Mouse (Mus musculus) MEL (cell line): ENCODE measurements around the gene Scarb1. TPM values are rescaled to one million over a fixed set of nuclear protein-coding genes. Genes with fewer than 3 reads are reported as not detected.

Source experiments
- DNase-seq: peaks from one replicate; pipeline ENCODE4 v3.0.0; 2011; ENCODE audit warnings: low read depth, low spot score
- H3K27ac ChIP-seq: 2 replicates; pipeline ENCODE4 v1.5.1; 2012; ENCODE audit warnings: low read depth, mild to moderate bottlenecking, control low read depth, low read length, moderate library complexity; ENCODE audit not compliant: control insufficient read depth
- H3K27me3 ChIP-seq, 2 experiments: fragments of 150-350 bp in 1 of 2; sonication (generic) in 1 of 2; 2 replicates each; pipeline ENCODE4 v1.6.1; 2012; ENCODE audit warnings: low read length in 2 of 2, mild to moderate bottlenecking in 2 of 2, improper control_type of control experiment in 1 of 2, moderate library complexity in 1 of 2; ENCODE audit not compliant: insufficient read depth in 2 of 2, control insufficient read depth in 1 of 2
- H3K36me3 ChIP-seq, 2 experiments: 2 replicates each; pipeline ENCODE4 v1.6.1; 2012 to 2014; ENCODE audit warnings: low read length in 2 of 2, improper control_type of control experiment in 1 of 2, inconsistent platforms in 1 of 2, mild to moderate bottlenecking in 1 of 2; ENCODE audit not compliant: insufficient read depth in 2 of 2, control insufficient read depth in 1 of 2
- H3K4me1 ChIP-seq, 2 experiments: fragments of 150-350 bp in 1 of 2; sonication (generic) in 1 of 2; 2 replicates each; pipeline ENCODE4 v1.6.1; 2012; ENCODE audit warnings: low read length in 2 of 2, improper control_type of control experiment in 1 of 2, mild to moderate bottlenecking in 1 of 2; ENCODE audit not compliant: insufficient read depth in 2 of 2, control insufficient read depth in 1 of 2
- H3K4me3 ChIP-seq, 2 experiments: fragments of 150-350 bp in 1 of 2; sonication (generic) in 1 of 2; 2 replicates each; pipeline ENCODE4 v1.5.1; 2012; ENCODE audit warnings: low read depth in 2 of 2, low read length in 2 of 2, mild to moderate bottlenecking in 2 of 2, moderate library complexity in 2 of 2, control low read depth in 1 of 2, improper control_type of control experiment in 1 of 2; ENCODE audit not compliant: control insufficient read depth in 1 of 2, insufficient read depth in 1 of 2
- H3K79me2 ChIP-seq: 2 replicates; pipeline ENCODE4 v1.6.1; 2012; ENCODE audit warnings: mild to moderate bottlenecking, low read length, moderate library complexity; ENCODE audit not compliant: control insufficient read depth, poor library complexity, insufficient read depth
- H3K9ac ChIP-seq: 2 replicates; pipeline ENCODE4 v1.6.1; 2012; ENCODE audit warnings: low read depth, mild to moderate bottlenecking, control low read depth, low read length, moderate library complexity; ENCODE audit not compliant: control insufficient read depth, poor library complexity, severe bottlenecking
- H3K9me3 ChIP-seq: fragments of 150-350 bp; sonication (generic); replicated peaks from 2 replicates; pipeline ENCODE4 v1.6.1; 2012; ENCODE audit warnings: mild to moderate bottlenecking, low read length, improper control_type of control experiment, moderate library complexity; ENCODE audit not compliant: insufficient read depth
- CTCF ChIP-seq, 3 experiments: IDR thresholded peaks in 2 of 3; conservative IDR thresholded peaks in 1 of 3; 2 replicates each; pipeline ENCODE4 v1.5.1; 2011 to 2012; ENCODE audit warnings: low read length in 3 of 3, low read depth in 2 of 3, mild to moderate bottlenecking in 2 of 3, improper control_type of control experiment in 1 of 3, inconsistent platforms in 1 of 3, mixed read lengths in 1 of 3, moderate library complexity in 1 of 3; ENCODE audit not compliant: control insufficient read depth in 1 of 3, insufficient read depth in 1 of 3, poor library complexity in 1 of 3, severe bottlenecking in 1 of 3
- ELF1 ChIP-seq: IDR thresholded peaks from 2 replicates; pipeline ENCODE4 v1.6.1; 2014; ENCODE audit warnings: low read depth, mild to moderate bottlenecking, inconsistent platforms, low read length, improper control_type of control experiment, moderate library complexity
- EP300 ChIP-seq, 2 experiments: IDR thresholded peaks; 2 replicates each; pipeline ENCODE4 v1.6.1; 2011; ENCODE audit warnings: improper control_type of control experiment in 2 of 2, low read length in 2 of 2, low read depth in 1 of 2, mild to moderate bottlenecking in 1 of 2
- ETS1 ChIP-seq: IDR thresholded peaks from 2 replicates; pipeline ENCODE4 v1.6.1; 2012; ENCODE audit warnings: low read depth, mild to moderate bottlenecking, inconsistent platforms, low read length, improper control_type of control experiment, moderate library complexity
- GATA1 ChIP-seq: IDR thresholded peaks from 2 replicates; pipeline ENCODE4 v1.6.1; 2011; ENCODE audit warnings: low read depth, low read length, improper control_type of control experiment
- KAT2A ChIP-seq: conservative IDR thresholded peaks from 2 replicates; pipeline ENCODE4 v1.6.1; 2012; ENCODE audit warnings: low read depth, low read length, improper control_type of control experiment, inconsistent platforms
- MYC ChIP-seq: IDR thresholded peaks from 2 replicates; pipeline ENCODE4 v1.6.1; 2011; ENCODE audit warnings: low read depth, mild to moderate bottlenecking, low read length, improper control_type of control experiment, moderate library complexity
- POLR2A ChIP-seq, 2 experiments: IDR thresholded peaks; 2 replicates each; pipeline ENCODE4 v1.6.1; 2011 to 2012; ENCODE audit warnings: low read length in 2 of 2, mild to moderate bottlenecking in 2 of 2, control low read depth in 1 of 2, improper control_type of control experiment in 1 of 2, low read depth in 1 of 2, moderate library complexity in 1 of 2; ENCODE audit not compliant: control insufficient read depth in 1 of 2, insufficient read depth in 1 of 2, poor library complexity in 1 of 2
- RAD21 ChIP-seq: IDR thresholded peaks from 2 replicates; pipeline ENCODE4 v1.6.1; 2011; ENCODE audit warnings: mild to moderate bottlenecking, low read depth, low read length, improper control_type of control experiment
- RCOR1 ChIP-seq: IDR thresholded peaks from 2 replicates; pipeline ENCODE4 v1.6.1; 2012; ENCODE audit warnings: low read depth, mild to moderate bottlenecking, inconsistent platforms, low read length, improper control_type of control experiment
- SMC3 ChIP-seq: IDR thresholded peaks from 2 replicates; pipeline ENCODE4 v1.6.1; 2011; ENCODE audit warnings: low read depth, low read length, improper control_type of control experiment
- USF2 ChIP-seq, 2 experiments: IDR thresholded peaks; 2 replicates each; pipeline ENCODE4 v1.6.1; 2011 to 2012; ENCODE audit warnings: improper control_type of control experiment in 2 of 2, low read length in 2 of 2, borderline replicate concordance in 1 of 2, inconsistent platforms in 1 of 2, low read depth in 1 of 2, mild to moderate bottlenecking in 1 of 2; ENCODE audit not compliant: insufficient read depth in 1 of 2
- ZC3H11A ChIP-seq: IDR thresholded peaks from 2 replicates; pipeline ENCODE4 v1.6.1; 2012; ENCODE audit warnings: low read depth, mild to moderate bottlenecking, inconsistent platforms, low read length, improper control_type of control experiment
- ZMIZ1 ChIP-seq: IDR thresholded peaks from 2 replicates; pipeline ENCODE4 v1.6.1; 2012; ENCODE audit warnings: low read depth, mild to moderate bottlenecking, inconsistent platforms, low read length, improper control_type of control experiment, moderate library complexity
- polyA plus RNA-seq, 2 experiments: library from polyadenylated mRNA; stranded (reverse) in 1 of 2; unstranded in 1 of 2; fragments of >175 nt in 1 of 2; fragments of >200 nt in 1 of 2; gene quantifications; 2 replicates each; pipeline versions ENCODE4 v1.2.1 to v1.2.4; 2012; ENCODE audit warnings: low replicate concordance in 2 of 2, low read depth in 1 of 2; ENCODE audit not compliant: insufficient read length in 2 of 2, insufficient read depth in 1 of 2, missing spikeins in 1 of 2
- total RNA-seq: library from RNA; depleted of rRNA; stranded (reverse); fragments of 300-350 nt; gene quantifications from 2 replicates; pipeline ENCODE4 v1.2.3, GENCODE M21; 2012

Gene Scarb1
- total and polyA plus RNA-seq, 3 experiments, result 53.1 to 98.3 TPM; not detected in 1

- Histone ChIP-seq H3K27ac (no peak overlapping the region), H3K79me2 (no peaks in the 10 kb centered on the region), H3K36me3 (no peaks in the 10 kb centered on the region), H3K4me1 (peaks cover 0 to 4% of the 10 kb centered on the region in 2 experiments; a peak in 1 of 4 replicates), H3K9ac (no peak overlapping the region), H3K9me3 (no peaks in the 10 kb centered on the region), H3K27me3 (no peaks in the 10 kb centered on the region; a peak in 1 of 4 replicates), H3K4me3 (no peak overlapping the region)
- TF ChIP-seq KAT2A, result no peak
- no peak for TF ChIP-seq SMC3
- no peak for TF ChIP-seq POLR2A (IDR thresholded peaks at IDR 0.05; ENCODE audit: control insufficient read depth in 1 of 2, insufficient read depth in 1 of 2, low read depth in 1 of 2, low read length in 2 of 2, poor library complexity in 1 of 2)
- no peak for TF ChIP-seq ZMIZ1
- TF ChIP-seq ELF1, result no peak
- DNase-seq, result no peak
Observed at GRCm38 (mm10) chr5:125235874-125236273, 105.0 kb downstream of the Scarb1 start.

- H3K4me3 ChIP-seq, result no peak overlapping the region
- no peak overlapping the region for H3K27ac ChIP-seq
- H3K27me3 ChIP-seq, result no peaks in the 10 kb centered on the region
- no peaks in the 10 kb centered on the region for H3K79me2 ChIP-seq
- H3K4me1 ChIP-seq, result peaks cover 0 to 4% of the 10 kb centered on the region in 2 experiments; a peak in 1 of 4 replicates
- no peaks in the 10 kb centered on the region for H3K36me3 ChIP-seq
- no peak overlapping the region for H3K9ac ChIP-seq
- DNase-seq, result peak; percentile 65
- peak; percentile 49 to 69 (median 64) for TF ChIP-seq CTCF (IDR thresholded peaks at IDR 0.05 in 2 of 3, conservative IDR thresholded peaks at IDR 0.05 in 1 of 3; ENCODE audit: control insufficient read depth in 1 of 3, insufficient read depth in 1 of 3, low read depth in 2 of 3, low read length in 3 of 3, poor library complexity in 1 of 3, severe bottlenecking in 1 of 3)
- no peak for TF ChIP-seq USF2 (IDR thresholded peaks at IDR 0.05; ENCODE audit: borderline replicate concordance in 1 of 2, insufficient read depth in 1 of 2, low read depth in 1 of 2, low read length in 2 of 2)
- TF ChIP-seq MYC, result 0 out of 2 replicates have a peak, but pooled peaks have one; percentile 41
- TF ChIP-seq RAD21, result peak; percentile 71
- peak; percentile 68 for TF ChIP-seq SMC3
- peak; percentile 75 for TF ChIP-seq ZC3H11A
- TF ChIP-seq, all 39 proteins: peak for 5
- H3K9me3 ChIP-seq, result no peaks in the 10 kb centered on the region
Observed at GRCm38 (mm10) chr5:125235398-125235797, 105.5 kb downstream of the Scarb1 start.

DNA sequence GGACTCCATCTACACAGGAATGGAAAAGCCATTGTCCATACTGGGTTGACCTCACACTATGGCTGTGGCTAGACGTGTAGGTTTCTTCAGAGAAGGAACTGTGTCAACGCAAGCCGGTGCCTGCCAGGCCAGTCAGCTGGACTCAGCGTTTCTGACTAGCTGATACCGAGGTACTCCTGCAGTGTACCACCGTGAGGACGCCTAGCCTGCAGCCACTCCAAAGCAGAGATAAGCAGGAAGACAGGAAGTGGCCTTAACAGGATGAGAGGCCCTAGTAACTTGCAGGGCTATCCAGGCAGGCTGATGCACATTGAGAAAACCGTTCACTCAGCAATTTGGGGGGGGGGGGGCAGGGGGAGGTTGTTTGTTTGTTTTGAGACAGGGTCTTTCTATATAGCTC is 106.5 kb downstream of the Scarb1 start:
- Histone ChIP-seq H3K36me3 (no peaks in the 10 kb centered on the region), H3K4me3 (no peak overlapping the region), H3K79me2 (no peaks in the 10 kb centered on the region), H3K9me3 (no peaks in the 10 kb centered on the region), H3K27me3 (no peaks in the 10 kb centered on the region), H3K9ac (no peak overlapping the region), H3K27ac (no peak overlapping the region), H3K4me1 (peaks cover 0 to 4% of the 10 kb centered on the region in 2 experiments; a peak in 1 of 4 replicates)
- DNase-seq, result peak; percentile 21
- TF ChIP-seq ETS1 (no peak), EP300 (IDR thresholded peaks at IDR 0.05; ENCODE audit: low read depth in 1 of 2, low read length in 2 of 2) (no peak), GATA1 (0 out of 2 replicates have a peak, but pooled peaks have one; percentile 25), ZMIZ1 (no peak), RCOR1 (no peak)
